Comparison of ENCODE assay signal across 15 mouse cellular contexts in the genomic region with DNA sequence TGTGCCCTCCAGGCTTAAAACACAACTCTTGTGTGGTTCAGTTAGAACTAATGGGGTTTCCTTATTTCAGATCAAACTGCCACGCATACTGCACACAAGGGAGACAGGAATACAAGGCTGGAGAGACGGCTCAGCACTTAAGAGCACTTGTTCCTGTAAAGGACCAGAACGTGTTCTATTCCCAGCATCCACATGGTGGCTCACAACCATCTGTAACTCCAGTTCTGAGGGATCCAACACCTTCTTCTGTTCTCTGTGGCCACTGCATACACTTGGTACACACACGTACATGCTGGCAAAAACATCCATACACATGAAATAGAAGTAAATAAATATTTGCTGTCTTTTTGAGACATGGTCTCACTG. TPM values are rescaled to one million over a fixed set of nuclear protein-coding genes. Genes with fewer than 3 reads are reported as not detected.
DNase-seq lines count a peak whose midpoint lies in the region; ATAC-seq and TF ChIP-seq lines count a peak whose summit lies in the region.
"Had no signal": no experiment of that assay in that cellular context is flagged by ENCODE, and none has a peak within 500 bp of the region (broad histone marks: within the 10 kb centered on the region; RNA-seq: fewer than 3 reads in every experiment).

No protein-coding gene starts in this region.

- no peak for TF ChIP-seq POLR2A in heart, adult 2 months (IDR thresholded peaks at IDR 0.05; ENCODE audit: insufficient read depth, low read depth, low read length)
- TF ChIP-seq POLR2A in bone marrow macrophage, adult 2 months (IDR thresholded peaks at IDR 0.05; ENCODE audit: borderline replicate concordance, low read depth, low read length) = no peak

- no peak for TF ChIP-seq EP300 in heart, adult 2 months (IDR thresholded peaks at IDR 0.05; ENCODE audit: insufficient read depth, low read depth, low read length)

- no peak for TF ChIP-seq CTCF in heart, adult 2 months (IDR thresholded peaks at IDR 0.05)
- no peak for TF ChIP-seq CTCF in bone marrow macrophage, adult 2 months (IDR thresholded peaks at IDR 0.05; ENCODE audit: low read depth, low read length)

- peak overlapping the region; percentile 72 for H3K27ac ChIP-seq in heart, adult 2 months
- 0 out of 2 replicates have a peak overlapping the region, but pooled peaks have one; percentile 15 for H3K27ac ChIP-seq in bone marrow macrophage, adult 2 months (ENCODE audit: insufficient read depth, low read depth, low read length)
- H3K27ac ChIP-seq: limb, embryonic 15.5 days had no signal

- intact Hi-C loops in heart, adult 2 months (cut with DNase I) = no loop called here
- intact Hi-C loops in heart, postnatal 25 days (cut with DNase I) = no loop called here
- intact Hi-C loops in left cerebral cortex, postnatal 25 days (cut with DNase I) = no loop called here

- no peaks in the 10 kb centered on the region for H3K27me3 ChIP-seq in heart, adult 2 months (ENCODE audit: control insufficient read depth, insufficient read depth, low read length)
- H3K27me3 ChIP-seq: limb, embryonic 15.5 days had no signal

- H3K4me3 ChIP-seq in heart, adult 2 months = peak overlapping the region; percentile 5; the same call in 1 of the 2 replicates
- no peak overlapping the region for H3K4me3 ChIP-seq in bone marrow macrophage, adult 2 months (ENCODE audit: insufficient read depth, low read length)
- H3K4me3 ChIP-seq: erythroblast, embryonic 14.5 days; limb, embryonic 15.5 days had no signal

- H3K9ac ChIP-seq in heart, adult 2 months (ENCODE audit: low read depth, low read length) = no peak overlapping the region
- H3K9ac ChIP-seq: limb, embryonic 15.5 days; lung, embryonic 14.5 days had no signal

- H3K4me1 ChIP-seq in heart, adult 2 months (ENCODE audit: control insufficient read depth, insufficient read depth, low read length) = peaks cover 8% of the 10 kb centered on the region
- H3K4me1 ChIP-seq in bone marrow macrophage, adult 2 months (ENCODE audit: control insufficient read depth, insufficient read depth, low read length) = peaks cover 79% of the 10 kb centered on the region

- 49% methylated on average over 4 of the region's 4 CpGs for WGBS in heart, adult 2 months

- no peaks in the 10 kb centered on the region for H3K36me3 ChIP-seq in heart, adult 2 months (ENCODE audit: control insufficient read depth, insufficient read depth, low read length)
- H3K36me3 ChIP-seq: G1E; limb, embryonic 15.5 days had no signal

- no peaks in the 10 kb centered on the region for H3K79me2 ChIP-seq in heart, adult 2 months (replicated peaks; ENCODE audit: control insufficient read depth, insufficient read depth, low read length)

- no peak for ATAC-seq in granulocyte monocyte progenitor cell, adult 5-6 weeks (replicated peaks; ENCODE audit: poor library complexity, severe bottlenecking)

- DNase-seq in heart, adult 2 months = no peak
- no peak for DNase-seq in heart, postnatal 25 days (ENCODE audit: low spot score)
- peak; percentile 34 to 66 for DNase-seq in left cerebral cortex, postnatal 25 days (ENCODE audit: low spot score in 2 of 2)
- no peak for DNase-seq in left cerebral cortex, adult 11 months (ENCODE audit: low spot score)
- peak; percentile 8 to 16 for DNase-seq in layer of hippocampus, postnatal 10 days (ENCODE audit: low spot score in 2 of 2)
- no peak for DNase-seq in spleen, adult 12 weeks (ENCODE audit: low spot score)
- DNase-seq: cerebellum, adult 9-10 months; embryo, embryonic 11 days; lung, embryonic 14.5 days; thymus, postnatal 4 days had no signal

RNA-seq across cellular contexts. Expression of gene Anxa4, which starts 16.7 kb away (rescaled TPM):
- total RNA-seq in heart, adult 2 months (2021) = 10 to 100 TPM; 33.1 to 33.3 TPM
- polyA plus RNA-seq in heart, adult 2 months (2012; rRNA removed) = 18.1 and 23.4 TPM in 2 replicates
- total RNA-seq in heart, postnatal 25 days (2021) = 10 to 100 TPM; 30.1 to 31.5 TPM
- 1 to 10 TPM; 4.2 to 5.9 TPM for total RNA-seq in left cerebral cortex, postnatal 25 days (2021)
- 305 and 317 TPM in 2 replicates for polyA plus RNA-seq in bone marrow macrophage, adult 2 months (2012; ENCODE audit: insufficient read depth, insufficient read length, missing spikeins)
- 1 to 10 TPM; 6.1 to 6.4 TPM for total RNA-seq in layer of hippocampus, postnatal 10 days (2021)
- 11.9 and 16.4 TPM in 2 replicates for total RNA-seq in granulocyte monocyte progenitor cell, adult 5-6 weeks (2014; fragmentation: Nextera tagmentation)
- 16.4 and 17.7 TPM in 2 replicates for total RNA-seq in granulocyte monocyte progenitor cell, adult 5-6 weeks (2017)
- polyA plus RNA-seq: erythroblast, embryonic 14.5 days had no signal

RNA-seq across cellular contexts. Expression of gene Gmcl1, which starts 43.5 kb away (rescaled TPM):
- total RNA-seq in heart, adult 2 months (2021) = 1 to 10 TPM; 4.3 to 5.0 TPM
- polyA plus RNA-seq in heart, adult 2 months (2012; rRNA removed) = 2.7 and 3.7 TPM in 2 replicates
- total RNA-seq in heart, postnatal 25 days (2021) = 1 to 10 TPM; 4.7 to 5.7 TPM
- 10 to 100 TPM; 30.7 to 33.9 TPM for total RNA-seq in left cerebral cortex, postnatal 25 days (2021)
- 15.6 and 16.3 TPM in 2 replicates for polyA plus RNA-seq in bone marrow macrophage, adult 2 months (2012; ENCODE audit: insufficient read depth, insufficient read length, missing spikeins)
- total RNA-seq in layer of hippocampus, postnatal 10 days (2021) = 10 to 100 TPM; 37.9 to 40.2 TPM
- total RNA-seq in granulocyte monocyte progenitor cell, adult 5-6 weeks (2014; fragmentation: Nextera tagmentation) = 28.3 and 31.7 TPM in 2 replicates
- 32.0 and 33.9 TPM in 2 replicates for total RNA-seq in granulocyte monocyte progenitor cell, adult 5-6 weeks (2017)

Comparison
In these comparisons a context has a peak if more than half of its experiments do, and no peak if none do; other contexts are left out.
1. DNase-seq: peak in left cerebral cortex, postnatal 25 days (2 of 2) and layer of hippocampus, postnatal 10 days (2 of 2); none in heart, adult 2 months (0 of 2), heart, postnatal 25 days (single experiment), left cerebral cortex, adult 11 months (single experiment) and spleen, adult 12 weeks (single experiment).
2. RNA of gene Gmcl1, which starts 43.5 kb away (total RNA-seq): 37.9 to 40.2 TPM in layer of hippocampus, postnatal 10 days, 28.3 to 33.9 TPM in granulocyte monocyte progenitor cell, adult 5-6 weeks and 30.7 to 33.9 TPM in left cerebral cortex, postnatal 25 days; 4.7 to 5.7 TPM in heart, postnatal 25 days and 4.3 to 5.0 TPM in heart, adult 2 months; every median in the first group is over 4 times any median in the second.